Mouse (Mus musculus) cerebellum, postnatal 14 days (tissue): ENCODE data around the gene Supt20.
A peak's percentile ranks its signal among the peaks of the same experiment; 100 is the strongest.

ENCODE experiments used
- DNase-seq, 2 experiments: peaks; one replicate each; pipeline ENCODE4 v3.0.0; 2021; ENCODE audit warnings: mixed read lengths in 2 of 2

Supt20 gene

DNA sequence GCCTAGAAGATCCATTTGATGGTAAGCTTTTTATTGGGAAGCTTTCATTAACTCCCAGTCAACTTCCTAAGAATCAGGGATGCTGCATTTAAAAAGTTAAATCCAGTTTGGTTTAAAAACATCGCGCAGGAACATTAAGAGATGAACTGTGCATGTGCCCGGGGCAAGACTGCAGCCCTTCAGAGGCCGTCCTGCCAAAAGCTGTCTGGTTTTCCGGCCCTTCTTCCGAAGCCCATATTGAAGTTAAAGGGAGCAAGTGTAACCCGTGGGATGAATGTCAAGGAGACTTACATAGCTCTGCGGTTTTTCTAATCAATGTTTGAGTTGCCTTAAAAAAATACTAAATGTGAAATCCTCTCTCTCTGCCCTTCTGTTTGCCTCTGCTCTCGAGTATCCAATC is 66.6 kb downstream of the Supt20 start:
- DNase-seq: no peak

DNA sequence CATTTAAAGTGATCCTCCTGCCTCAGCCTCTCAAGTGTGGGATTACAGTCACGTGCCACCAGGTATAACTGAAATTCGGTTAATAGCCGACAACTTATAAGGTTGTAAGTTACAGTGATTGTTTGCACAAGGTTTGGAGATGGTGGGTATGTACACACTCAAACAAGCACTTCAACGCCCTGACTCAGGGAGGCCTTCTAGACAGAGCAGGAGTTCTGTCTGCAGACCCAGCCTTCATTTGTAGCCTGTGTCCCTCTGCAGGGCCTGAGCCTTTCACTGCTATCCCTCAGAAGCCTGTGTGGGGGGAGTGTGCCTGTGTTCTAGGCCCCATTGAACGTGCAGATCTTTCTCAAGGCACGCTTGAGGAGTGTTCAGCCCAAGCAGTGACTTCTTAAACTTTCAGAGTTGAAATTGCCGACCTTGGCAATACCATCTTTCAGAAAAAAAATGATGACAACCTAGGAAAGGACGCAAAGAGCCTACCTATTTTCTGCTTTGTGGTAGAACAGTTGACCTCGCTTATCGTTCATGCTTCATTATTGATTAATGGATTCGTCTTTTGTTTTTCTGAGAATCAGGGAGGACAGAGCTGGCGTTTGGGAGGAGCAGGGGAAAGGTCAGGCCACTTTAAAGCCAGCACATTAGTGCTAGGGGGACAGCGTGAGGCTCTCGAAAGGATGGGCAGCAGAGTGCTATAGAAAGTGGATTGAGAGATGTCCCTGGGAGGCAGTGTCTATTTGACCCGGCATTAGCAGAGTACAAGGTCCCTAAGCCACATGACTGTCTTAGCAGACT is 67.9 kb downstream of the Supt20 start:
- no peak for DNase-seq

DNA sequence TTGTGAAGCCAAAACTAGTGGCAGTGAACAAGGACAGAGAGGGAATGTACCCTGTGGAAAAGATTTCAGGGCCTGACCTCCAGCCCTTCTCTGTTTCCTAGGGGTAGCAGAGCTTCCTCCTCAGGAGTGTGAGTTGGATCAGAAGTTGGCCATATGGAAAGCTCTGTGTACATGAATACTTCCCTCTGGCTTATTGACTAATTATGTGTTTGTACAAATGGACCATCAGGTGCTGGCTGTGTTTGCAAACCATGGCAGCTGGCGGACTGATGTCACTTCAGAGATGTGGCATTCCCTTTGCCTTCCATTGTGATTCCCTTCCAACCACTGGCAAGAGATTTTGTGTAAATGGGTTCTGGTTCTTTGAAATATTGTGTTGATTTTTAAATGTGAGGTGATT is 68.7 kb downstream of the Supt20 start:
- no peak for DNase-seq

DNA sequence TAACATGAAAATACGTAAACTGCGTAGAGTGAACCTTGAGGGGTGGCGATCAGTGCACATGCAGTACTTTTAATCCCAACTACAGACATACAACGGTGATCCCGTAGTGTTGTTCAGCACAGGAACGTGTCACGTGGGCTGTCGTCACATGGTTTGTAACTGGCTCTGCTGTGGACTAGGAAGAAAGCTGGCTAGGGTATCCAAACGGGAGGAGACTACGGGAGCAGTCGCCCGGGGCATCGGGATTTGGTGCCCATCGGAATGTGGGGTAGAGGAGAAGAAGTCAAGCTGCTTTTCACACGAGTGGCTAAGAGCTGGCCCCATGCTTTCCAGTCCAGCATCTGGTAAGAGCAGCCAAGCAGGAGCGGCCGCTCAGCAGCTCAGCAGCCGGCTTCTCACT is 71.8 kb downstream of the Supt20 start:
- DNase-seq: peak; percentile 57 to 64

DNA sequence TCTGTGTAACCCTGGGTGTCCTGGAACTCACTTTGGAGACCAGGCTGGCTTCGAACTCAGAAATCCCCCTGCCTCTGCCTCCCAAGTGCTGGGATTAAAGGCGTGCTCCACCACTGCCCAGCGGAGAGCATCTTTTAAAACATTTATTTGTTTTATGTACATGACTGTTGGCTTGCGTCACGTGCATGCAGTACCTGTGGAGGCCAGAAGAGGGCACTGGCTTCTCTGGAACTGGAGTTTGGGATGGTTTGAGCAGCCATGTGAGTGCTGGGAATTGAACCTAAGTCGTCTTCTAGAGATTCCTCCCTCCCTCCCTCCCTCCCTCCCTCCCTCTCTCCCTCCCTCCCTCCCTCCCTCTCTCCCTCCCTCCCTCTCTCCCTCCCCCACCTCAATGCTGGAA is 72.9 kb downstream of the Supt20 start:
- peak; percentile 10 to 37 for DNase-seq

DNA sequence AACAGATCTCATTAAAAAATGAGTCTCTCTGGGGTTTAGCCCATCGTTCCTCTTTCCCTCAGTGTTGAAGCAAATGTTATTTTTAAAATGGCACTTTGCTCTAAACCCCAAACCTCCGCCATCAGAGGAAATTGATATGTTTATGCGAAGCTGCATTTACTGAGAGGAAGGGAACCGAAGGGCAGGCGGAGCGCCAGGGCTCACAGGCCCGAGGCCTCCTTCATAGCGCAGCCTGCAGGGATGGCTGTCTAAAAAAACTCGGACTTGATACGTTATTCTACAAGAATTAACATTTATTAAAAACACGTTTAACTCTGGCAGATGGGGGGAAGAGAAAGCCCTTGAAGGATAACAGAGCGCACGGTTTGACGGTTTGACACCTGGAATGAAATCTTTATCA is 73.4 kb downstream of the Supt20 start:
- no peak for DNase-seq

DNA sequence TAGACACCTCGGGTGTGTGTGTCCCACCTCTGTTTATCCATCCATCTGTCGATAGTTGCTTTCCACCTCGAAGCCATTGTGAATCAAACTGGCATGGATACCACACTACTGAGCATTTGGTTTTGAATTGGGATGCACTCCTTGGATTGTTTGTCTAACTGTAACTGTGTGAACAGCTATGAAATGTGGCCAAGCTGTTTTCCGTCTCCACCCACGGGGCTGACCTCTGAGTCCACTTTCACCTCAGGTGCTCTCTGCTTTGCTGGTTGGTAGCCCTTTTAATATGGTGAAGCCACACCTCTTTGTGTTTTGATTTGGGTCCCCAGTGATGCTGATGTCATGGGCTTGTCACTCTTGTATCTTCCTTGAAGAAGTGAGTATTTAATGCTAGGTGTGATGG is 74.2 kb downstream of the Supt20 start:
- DNase-seq: no peak

DNA sequence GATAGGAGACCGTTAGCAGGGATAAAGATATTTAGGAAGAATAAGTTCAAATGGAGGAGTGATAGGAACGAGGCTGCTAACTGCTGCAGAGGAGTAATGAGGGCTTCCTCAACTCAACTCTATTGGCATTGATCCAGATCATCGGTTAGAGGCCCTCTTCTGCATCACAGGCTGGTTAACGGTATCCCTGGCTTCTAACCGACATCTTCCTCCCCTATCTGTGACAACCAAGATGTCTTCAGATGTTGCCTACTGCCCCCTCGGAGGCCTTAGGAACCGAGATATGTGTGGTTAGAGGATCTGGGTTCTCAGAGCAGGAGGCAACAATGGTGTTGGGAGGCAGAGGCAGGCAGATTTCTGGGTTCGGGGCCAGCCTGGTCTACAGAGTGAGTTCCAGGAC is 76.0 kb downstream of the Supt20 start:
- no peak for DNase-seq

DNA sequence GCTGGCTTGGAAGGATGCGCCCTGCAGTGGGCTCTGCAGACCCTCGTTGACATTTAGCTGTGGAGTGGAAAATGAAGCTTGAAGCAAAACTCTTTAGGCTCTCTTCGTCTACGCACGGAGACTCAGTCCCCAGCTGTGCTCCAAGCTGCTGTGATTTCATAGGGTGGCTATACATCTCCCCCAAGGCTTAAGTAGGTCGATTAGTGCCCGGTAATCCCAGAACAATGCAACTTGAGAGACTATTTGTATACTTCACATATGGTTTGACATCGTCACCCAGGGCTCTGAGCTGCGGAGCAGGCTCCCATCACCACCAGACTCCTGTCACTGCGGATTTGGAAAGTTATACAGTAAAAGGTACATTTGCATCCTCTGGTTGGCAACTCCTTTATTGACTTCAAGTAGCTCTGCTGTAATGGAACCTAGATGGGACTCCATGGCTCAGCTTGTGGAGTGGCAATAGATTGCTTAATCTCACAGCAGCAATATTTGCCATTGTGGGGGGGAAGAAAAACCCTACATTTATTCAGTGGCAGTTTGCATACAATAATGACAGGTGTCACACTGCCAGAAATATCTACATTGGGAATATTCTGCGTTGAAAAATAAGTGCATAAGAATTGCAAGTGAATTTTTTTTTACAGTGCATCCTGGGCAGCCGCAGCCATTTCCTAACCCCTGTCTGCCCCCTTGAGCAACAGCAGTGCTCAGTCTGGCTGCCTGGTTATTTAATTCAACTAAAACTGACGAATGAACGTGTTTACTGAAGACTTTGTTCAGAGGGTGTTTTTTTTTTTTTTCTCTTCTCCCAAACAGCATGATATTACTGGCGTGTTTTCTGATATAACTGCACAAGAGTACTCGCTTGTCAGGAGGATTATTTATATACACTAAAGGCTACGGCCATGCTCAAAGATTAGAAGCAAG is 77.0 kb downstream of the Supt20 start:
- DNase-seq: no peak

DNA sequence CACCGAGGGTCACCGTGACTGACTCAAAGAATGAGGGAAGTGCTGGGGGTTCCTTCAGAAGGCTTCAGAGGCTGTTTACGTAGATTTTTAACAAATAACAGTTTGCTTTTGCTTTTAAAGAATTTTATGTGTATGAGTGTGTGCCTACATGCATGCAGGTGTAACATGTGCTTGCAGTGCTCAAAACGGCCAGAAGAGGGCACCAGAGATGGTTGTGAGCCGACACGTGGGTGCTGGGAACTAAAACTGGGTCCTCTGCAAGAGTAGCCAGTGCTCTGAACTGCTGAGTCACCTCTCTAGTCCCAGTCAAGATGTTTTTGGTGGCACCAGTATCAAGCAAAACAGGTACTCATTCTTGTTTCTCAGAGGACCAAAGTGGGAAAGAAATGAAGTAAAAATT is 81.0 kb downstream of the Supt20 start:
- DNase-seq: no peak

DNA sequence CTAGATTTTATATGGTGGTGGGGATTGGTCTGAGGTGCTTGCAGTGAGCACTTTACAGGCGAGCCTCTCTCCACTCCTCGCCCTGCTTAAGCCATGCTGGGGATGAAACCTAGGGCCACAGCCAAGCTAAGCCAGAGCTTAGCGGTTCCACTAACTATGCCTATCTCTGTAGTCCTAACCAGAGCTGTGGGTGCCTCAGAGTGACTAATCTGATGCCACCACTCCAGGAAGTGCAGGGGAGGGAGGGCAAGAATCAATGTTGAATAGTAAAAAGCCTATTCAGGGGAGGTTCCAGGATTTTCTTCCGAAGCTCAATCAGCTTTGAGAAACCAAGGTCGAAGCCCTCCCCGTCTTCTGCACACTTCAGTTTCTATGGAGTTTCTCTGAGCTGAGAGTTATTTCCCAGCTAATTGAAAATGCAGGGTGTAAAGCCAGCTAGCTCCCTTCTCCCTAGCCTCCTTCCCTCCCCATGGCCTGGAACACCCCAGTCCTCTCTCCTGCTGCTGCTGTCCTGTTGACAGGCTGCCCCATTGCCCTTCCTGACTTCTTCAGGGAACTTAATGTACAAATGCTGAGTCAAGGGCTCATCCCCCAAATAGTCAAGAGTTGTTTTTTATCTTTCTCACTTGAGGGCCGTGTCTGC is 83.5 kb downstream of the Supt20 start:
- DNase-seq: no peak
